Mouse (Mus musculus) megakaryocyte, embryonic 14.5 days (primary cell): ENCODE measurements around the gene Slc22a14.

Source experiments
- FLI1 ChIP-seq: IDR thresholded peaks from 2 replicates; pipeline ENCODE4 v1.6.1; 2012; ENCODE audit warnings: low read length, inconsistent platforms, mixed read lengths
- GATA1 ChIP-seq: IDR thresholded peaks from 3 replicates; pipeline ENCODE4 v1.6.1; 2012; ENCODE audit warnings: mixed read lengths, low read length, inconsistent platforms, borderline replicate concordance

DNA sequence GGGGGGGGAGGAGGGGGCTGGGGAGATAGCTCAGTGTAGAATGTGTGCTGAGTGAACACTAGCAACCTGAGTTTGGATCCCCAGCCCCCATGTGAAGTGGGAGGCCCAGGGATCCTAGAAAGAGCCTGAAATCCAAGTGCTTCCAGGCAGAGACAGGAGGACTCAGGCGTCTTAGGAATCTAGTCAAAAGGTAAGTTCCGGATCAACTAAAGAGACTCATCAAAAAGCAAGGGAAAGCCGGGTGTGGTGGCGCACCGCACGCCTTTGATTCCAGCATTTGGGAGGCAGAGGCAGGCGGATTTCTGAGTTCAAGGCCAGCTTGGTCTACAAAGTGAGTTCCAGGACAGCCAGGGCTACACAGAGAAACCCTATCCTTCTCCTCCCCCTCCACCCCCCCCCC, 44.9 kb downstream of the Slc22a14 start:
- no peak for TF ChIP-seq FLI1
- no peak for TF ChIP-seq GATA1
